Mouse (Mus musculus): Measurements from ENCODE around the gene Abcc8. TPM values are rescaled to one million over a fixed set of nuclear protein-coding genes. Genes with fewer than 3 reads are reported as not detected.

Abcc8 gene
- polyA plus RNA-seq, 1 experiment, result 0.34 TPM

DNA sequence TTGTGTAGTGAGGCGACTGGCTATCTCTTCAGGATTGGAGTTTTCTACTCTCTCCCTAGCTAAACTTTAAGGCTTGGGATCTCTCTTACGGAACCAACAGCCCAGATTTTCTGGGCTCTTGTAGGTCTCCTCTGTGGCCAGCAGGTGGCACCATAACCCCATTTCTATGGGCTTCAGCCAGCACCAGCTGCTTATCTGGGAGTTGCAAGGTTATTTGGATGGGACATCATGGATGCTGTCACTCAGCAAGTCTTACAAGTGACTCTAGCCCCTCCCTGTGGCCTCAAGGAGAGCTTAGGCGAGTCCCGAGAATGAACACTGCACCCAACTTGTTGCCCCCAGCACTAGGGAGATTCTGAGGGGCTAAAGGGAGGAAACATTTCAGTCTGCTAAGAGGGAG lies 83.7 kb downstream of the Abcc8 start:
- Histone ChIP-seq H3K27me3 (ENCODE audit: control insufficient read depth, insufficient read depth, insufficient read length) (peaks cover 19% of the 10 kb centered on the region), H3K4me2 (ENCODE audit: low read depth) (no peak overlapping the region), H3K36me3 (ENCODE audit: control insufficient read depth, insufficient read depth) (no peaks in the 10 kb centered on the region), H3K4me3 (no peak overlapping the region), H3K79me2 (ENCODE audit: control insufficient read depth, insufficient read depth) (no peaks in the 10 kb centered on the region), H3ac (ENCODE audit: control insufficient read depth, insufficient read length) (no peak overlapping the region)
- TF ChIP-seq REST (IDR thresholded peaks at IDR 0.05; ENCODE audit: insufficient read depth, insufficient read length), result no peak
- TF ChIP-seq E2F4 (IDR thresholded peaks at IDR 0.05; ENCODE audit: insufficient read depth), result no peak
- TF ChIP-seq SRF (IDR thresholded peaks at IDR 0.05; ENCODE audit: control insufficient read depth, insufficient read length, low read depth), result no peak
- TF ChIP-seq MYOG (IDR thresholded peaks at IDR 0.05; ENCODE audit: control insufficient read depth in 1 of 3, insufficient read depth in 1 of 3, insufficient read length in 2 of 3, low read depth in 2 of 3), result no peak
- TF ChIP-seq TCF3 (IDR thresholded peaks at IDR 0.05; ENCODE audit: insufficient read length, low read depth), result no peak
- TF ChIP-seq POLR2AphosphoS2 (IDR thresholded peaks at IDR 0.05; ENCODE audit: insufficient read length, low read depth), result no peak
- no peak for TF ChIP-seq TCF12 (IDR thresholded peaks at IDR 0.05; ENCODE audit: insufficient read depth, poor library complexity, severe bottlenecking)
- TF ChIP-seq MAX (IDR thresholded peaks at IDR 0.05; ENCODE audit: low read depth), result no peak
- TF ChIP-seq MYOD1 (IDR thresholded peaks at IDR 0.05; ENCODE audit: control insufficient read depth in 1 of 3, insufficient read length in 2 of 3, low read depth in 2 of 3), result no peak
- TF ChIP-seq POLR2A (IDR thresholded peaks at IDR 0.05; ENCODE audit: insufficient read length, low read depth), result no peak
- TF ChIP-seq USF1 (IDR thresholded peaks at IDR 0.05; ENCODE audit: low read depth), result no peak
- TF ChIP-seq CEBPB (IDR thresholded peaks at IDR 0.05; ENCODE audit: insufficient read depth, poor library complexity, severe bottlenecking), result no peak

DNA sequence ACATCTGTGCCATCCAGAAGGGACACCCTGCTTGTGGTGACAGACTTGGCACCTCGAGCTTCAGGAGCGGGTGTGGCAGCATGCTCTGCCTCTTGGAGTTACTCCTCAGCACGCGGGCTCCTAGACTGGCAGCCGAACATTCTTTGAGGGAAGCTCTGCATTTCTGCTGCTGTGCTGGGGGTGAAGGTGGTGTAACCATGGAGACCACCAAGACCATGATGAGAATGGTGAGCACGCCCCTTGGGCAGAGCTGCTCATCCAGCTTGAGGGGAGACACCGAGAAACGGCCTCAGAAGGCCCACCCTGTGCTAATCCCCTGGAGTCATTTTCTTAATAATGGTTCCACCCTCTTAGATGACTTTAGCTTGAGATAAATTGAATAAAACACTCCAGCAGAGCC lies 87.0 kb downstream of the Abcc8 start:
- Histone ChIP-seq H3K4me3 (no peak overlapping the region), H3K4me2 (ENCODE audit: low read depth) (no peak overlapping the region), H3K36me3 (ENCODE audit: control insufficient read depth, insufficient read depth) (no peaks in the 10 kb centered on the region), H3K79me2 (ENCODE audit: control insufficient read depth, insufficient read depth) (no peaks in the 10 kb centered on the region), H3ac (ENCODE audit: control insufficient read depth, insufficient read length) (no peak overlapping the region), H3K27me3 (ENCODE audit: control insufficient read depth, insufficient read depth, insufficient read length) (peaks cover 6% of the 10 kb centered on the region)
- TF ChIP-seq POLR2AphosphoS2 (IDR thresholded peaks at IDR 0.05; ENCODE audit: insufficient read length, low read depth) (no peak), USF1 (IDR thresholded peaks at IDR 0.05; ENCODE audit: low read depth) (no peak), MYOG (IDR thresholded peaks at IDR 0.05; ENCODE audit: control insufficient read depth in 1 of 3, insufficient read depth in 1 of 3, insufficient read length in 2 of 3, low read depth in 2 of 3) (no peak), TCF3 (IDR thresholded peaks at IDR 0.05; ENCODE audit: insufficient read length, low read depth) (no peak), POLR2A (IDR thresholded peaks at IDR 0.05; ENCODE audit: insufficient read length, low read depth) (no peak), E2F4 (IDR thresholded peaks at IDR 0.05; ENCODE audit: insufficient read depth) (no peak), SRF (IDR thresholded peaks at IDR 0.05; ENCODE audit: control insufficient read depth, insufficient read length, low read depth) (no peak), MYOD1 (IDR thresholded peaks at IDR 0.05; ENCODE audit: control insufficient read depth in 1 of 3, insufficient read length in 2 of 3, low read depth in 2 of 3) (no peak), REST (IDR thresholded peaks at IDR 0.05; ENCODE audit: insufficient read depth, insufficient read length) (no peak), MAX (IDR thresholded peaks at IDR 0.05; ENCODE audit: low read depth) (no peak), TCF12 (IDR thresholded peaks at IDR 0.05; ENCODE audit: insufficient read depth, poor library complexity, severe bottlenecking) (no peak), CEBPB (IDR thresholded peaks at IDR 0.05; ENCODE audit: insufficient read depth, poor library complexity, severe bottlenecking) (no peak)

DNA sequence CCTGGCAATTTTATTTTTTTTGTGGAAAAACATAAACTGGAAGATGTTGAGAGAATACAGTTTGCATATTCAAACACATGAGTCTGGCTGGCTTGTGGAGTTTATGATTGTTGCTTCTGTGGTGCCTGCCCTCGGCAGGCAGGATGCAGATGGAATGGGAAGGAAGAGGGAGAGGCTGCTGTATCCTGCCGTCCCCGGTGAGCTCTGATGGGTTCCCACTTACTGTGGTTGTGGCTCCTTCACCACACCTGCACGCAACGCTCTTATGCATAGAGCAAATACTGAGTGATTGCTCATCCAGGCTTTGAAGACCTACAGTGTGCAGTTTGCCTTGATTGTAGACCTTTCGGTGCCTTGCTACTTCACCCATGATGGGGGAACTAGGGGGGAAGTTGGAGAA lies 91.6 kb downstream of the Abcc8 start:
- no peak for TF ChIP-seq POLR2A (IDR thresholded peaks at IDR 0.05; ENCODE audit: insufficient read length, low read depth)
- TF ChIP-seq MAX (IDR thresholded peaks at IDR 0.05; ENCODE audit: low read depth), result no peak
- no peak for TF ChIP-seq SRF (IDR thresholded peaks at IDR 0.05; ENCODE audit: control insufficient read depth, insufficient read length, low read depth)
- no peak for TF ChIP-seq TCF3 (IDR thresholded peaks at IDR 0.05; ENCODE audit: insufficient read length, low read depth)
- no peak for TF ChIP-seq E2F4 (IDR thresholded peaks at IDR 0.05; ENCODE audit: insufficient read depth)
- no peak for TF ChIP-seq TCF12 (IDR thresholded peaks at IDR 0.05; ENCODE audit: insufficient read depth, poor library complexity, severe bottlenecking)
- TF ChIP-seq MYOD1 (IDR thresholded peaks at IDR 0.05; ENCODE audit: control insufficient read depth in 1 of 3, insufficient read length in 2 of 3, low read depth in 2 of 3), result no peak
- TF ChIP-seq CEBPB (IDR thresholded peaks at IDR 0.05; ENCODE audit: insufficient read depth, poor library complexity, severe bottlenecking), result no peak
- no peak for TF ChIP-seq MYOG (IDR thresholded peaks at IDR 0.05; ENCODE audit: control insufficient read depth in 1 of 3, insufficient read depth in 1 of 3, insufficient read length in 2 of 3, low read depth in 2 of 3)
- no peak for TF ChIP-seq POLR2AphosphoS2 (IDR thresholded peaks at IDR 0.05; ENCODE audit: insufficient read length, low read depth)
- no peak for TF ChIP-seq REST (IDR thresholded peaks at IDR 0.05; ENCODE audit: insufficient read depth, insufficient read length)
- TF ChIP-seq USF1 (IDR thresholded peaks at IDR 0.05; ENCODE audit: low read depth), result no peak
- Histone ChIP-seq H3K4me2 (ENCODE audit: low read depth) (no peak overlapping the region), H3K79me2 (ENCODE audit: control insufficient read depth, insufficient read depth) (no peaks in the 10 kb centered on the region), H3K27me3 (ENCODE audit: control insufficient read depth, insufficient read depth, insufficient read length) (no peaks in the 10 kb centered on the region), H3K36me3 (ENCODE audit: control insufficient read depth, insufficient read depth) (no peaks in the 10 kb centered on the region), H3K4me3 (no peak overlapping the region), H3ac (ENCODE audit: control insufficient read depth, insufficient read length) (no peak overlapping the region)

DNA sequence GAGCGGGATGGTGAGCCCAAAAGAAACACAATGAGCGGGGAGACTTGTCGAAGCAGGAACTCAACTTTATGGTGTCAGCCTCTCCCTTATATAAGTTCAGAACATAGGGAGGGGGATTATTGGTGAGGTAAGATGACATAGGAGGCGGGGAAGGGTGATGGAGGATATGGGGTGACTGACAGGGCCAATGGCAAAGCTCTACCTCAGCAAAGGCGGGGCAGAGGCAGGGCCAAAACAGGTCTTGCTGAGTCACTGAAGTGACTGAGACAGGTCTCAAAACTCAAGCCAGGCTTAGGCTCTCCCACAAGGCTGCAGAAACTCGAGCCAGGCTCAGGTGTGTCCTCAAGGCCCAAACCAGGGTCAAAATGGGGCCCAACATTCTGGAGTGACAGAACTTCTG lies 93.5 kb downstream of the Abcc8 start:
- no peaks in the 10 kb centered on the region for H3K79me2 ChIP-seq (ENCODE audit: control insufficient read depth, insufficient read depth)
- H3K4me3 ChIP-seq, result no peak overlapping the region
- H3K27me3 ChIP-seq (ENCODE audit: control insufficient read depth, insufficient read depth, insufficient read length), result no peaks in the 10 kb centered on the region
- H3K36me3 ChIP-seq (ENCODE audit: control insufficient read depth, insufficient read depth), result peaks cover 3% of the 10 kb centered on the region
- TF ChIP-seq TCF3 (IDR thresholded peaks at IDR 0.05; ENCODE audit: insufficient read length, low read depth) (no peak), POLR2A (IDR thresholded peaks at IDR 0.05; ENCODE audit: insufficient read length, low read depth) (no peak), MYOD1 (IDR thresholded peaks at IDR 0.05; ENCODE audit: control insufficient read depth in 1 of 3, insufficient read length in 2 of 3, low read depth in 2 of 3) (no peak), SRF (IDR thresholded peaks at IDR 0.05; ENCODE audit: control insufficient read depth, insufficient read length, low read depth) (no peak), CEBPB (IDR thresholded peaks at IDR 0.05; ENCODE audit: insufficient read depth, poor library complexity, severe bottlenecking) (no peak), POLR2AphosphoS2 (IDR thresholded peaks at IDR 0.05; ENCODE audit: insufficient read length, low read depth) (no peak), TCF12 (IDR thresholded peaks at IDR 0.05; ENCODE audit: insufficient read depth, poor library complexity, severe bottlenecking) (no peak), MAX (IDR thresholded peaks at IDR 0.05; ENCODE audit: low read depth) (no peak)
- H3K4me2 ChIP-seq (ENCODE audit: low read depth), result no peak overlapping the region
- H3ac ChIP-seq (ENCODE audit: control insufficient read depth, insufficient read length), result no peak overlapping the region
